Mouse (Mus musculus): ENCODE measurements around the gene Ltbp4. TPM values are rescaled to one million over a fixed set of nuclear protein-coding genes. Genes with fewer than 3 reads are reported as not detected.

Gene Ltbp4
- total and polyA plus RNA-seq, 3 experiments: 0.43 to 2.6 (median 1.5) TPM

DNA sequence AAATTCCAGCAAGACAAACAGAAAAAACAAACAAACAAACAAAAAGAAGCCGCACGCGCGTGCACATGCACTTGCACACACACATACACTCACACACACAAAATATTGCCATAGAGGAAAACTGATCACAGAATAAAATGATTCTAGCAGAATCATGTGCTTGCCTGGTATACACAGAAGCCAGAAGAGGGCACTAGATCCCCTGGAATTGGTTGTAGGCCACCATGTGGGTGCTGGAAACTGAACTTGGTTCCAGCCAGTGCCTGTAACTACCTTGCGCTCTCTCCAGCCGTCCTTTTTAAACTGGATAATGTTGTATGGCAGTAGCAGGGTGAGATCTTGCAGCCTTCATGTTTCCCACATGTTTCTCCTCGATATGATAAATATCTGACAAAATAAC is 48.8 kb downstream of the Ltbp4 start:
- H3K9me3 ChIP-seq (replicated peaks; ENCODE audit: low read length): peaks cover 14% of the 10 kb centered on the region
- no peak for TF ChIP-seq PAX5 (IDR thresholded peaks at IDR 0.05; ENCODE audit: low read length)
- no peak for TF ChIP-seq SIN3A (IDR thresholded peaks at IDR 0.05; ENCODE audit: low read length)
- TF ChIP-seq CHD2 (IDR thresholded peaks at IDR 0.05; ENCODE audit: low read length): no peak
- no peak for TF ChIP-seq USF2 (conservative IDR thresholded peaks at IDR 0.05; ENCODE audit: low read depth, low read length)
- no peak for TF ChIP-seq NELFE (IDR thresholded peaks at IDR 0.05; ENCODE audit: low read depth, low read length)
- TF ChIP-seq ZMIZ1 (IDR thresholded peaks at IDR 0.05; ENCODE audit: low read depth, low read length): no peak
- no peak for TF ChIP-seq BHLHE40 (IDR thresholded peaks at IDR 0.05; ENCODE audit: low read depth, low read length)
- no peak for TF ChIP-seq HCFC1 (IDR thresholded peaks at IDR 0.05; ENCODE audit: low read depth, low read length)
- no peak for TF ChIP-seq MAFK (IDR thresholded peaks at IDR 0.05; ENCODE audit: insufficient replicate concordance, low read length)
- TF ChIP-seq MAX (IDR thresholded peaks at IDR 0.05; ENCODE audit: low read length): no peak
- TF ChIP-seq MEF2A (IDR thresholded peaks at IDR 0.05; ENCODE audit: borderline replicate concordance, low read depth, low read length): no peak
- no peak for TF ChIP-seq RCOR1 (conservative IDR thresholded peaks at IDR 0.05; ENCODE audit: low read depth, low read length)
- TF ChIP-seq ZKSCAN1 (IDR thresholded peaks at IDR 0.05; ENCODE audit: borderline replicate concordance, low read depth, low read length): no peak
- TF ChIP-seq KAT2A (IDR thresholded peaks at IDR 0.05; ENCODE audit: insufficient replicate concordance, low read length): no peak
- no peak for TF ChIP-seq MAZ (IDR thresholded peaks at IDR 0.05; ENCODE audit: low read depth, low read length)

DNA sequence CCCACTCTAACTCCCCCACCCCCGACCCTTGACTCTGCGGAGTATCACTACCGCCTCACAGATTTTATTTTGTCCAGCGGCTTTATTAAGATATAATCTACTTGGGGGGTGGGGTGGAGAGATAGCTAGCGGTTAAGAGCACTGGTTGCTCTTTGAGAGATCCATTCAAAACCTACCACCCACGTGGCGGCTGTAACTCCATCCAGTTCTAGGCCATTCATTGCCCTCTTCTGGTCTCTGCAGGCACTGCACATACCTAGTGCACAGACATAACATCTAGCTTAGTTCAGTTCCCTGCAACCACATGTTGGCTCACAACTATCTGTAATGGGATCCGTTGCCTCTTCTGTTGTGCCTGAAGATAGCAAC is 51.8 kb downstream of the Ltbp4 start:
- H3K4me3 ChIP-seq (replicated peaks in 1 of 3; ENCODE audit: low read depth in 2 of 3, low read length in 2 of 3, poor library complexity in 1 of 3): no peak overlapping the region
- dilution Hi-C loops (cut with MboI; ENCODE audit: extremely low pct_ligation_motif_present, extremely low pct_unique_long_range_greater_than_20kb, low sequenced_read_pairs) (no loop called here), in situ Hi-C loops (cut with MboI; ENCODE audit: low pct_ligation_motif_present, low pct_unique_long_range_greater_than_20kb, low sequenced_read_pairs) (loop anchor here (5.0 kb wide), 1 partner anchor 128 kb away; no protein-coding TSS in a partner anchor)
- no peak overlapping the region for H3K4me2 ChIP-seq (ENCODE audit: insufficient read depth, low read depth, poor library complexity, severe bottlenecking)
- peaks cover 14% of the 10 kb centered on the region for H3K27me3 ChIP-seq (replicated peaks)
- H3K9me3 ChIP-seq (replicated peaks; ENCODE audit: low read length): peaks cover 12% of the 10 kb centered on the region
- H3K27ac ChIP-seq (ENCODE audit: insufficient read depth, low read depth): no peak overlapping the region
- no peaks in the 10 kb centered on the region for H3K79me2 ChIP-seq (replicated peaks; ENCODE audit: control insufficient read depth, extremely low read depth, insufficient read depth, poor library complexity, severe bottlenecking)
- H3K4me1 ChIP-seq (ENCODE audit: control insufficient read depth in 1 of 2, insufficient read depth in 2 of 2): 0 out of 4 replicates have a peak, but pooled peaks cover 0 to 2% of the 10 kb centered on the region in 2 experiments
- H3K9ac ChIP-seq (ENCODE audit: insufficient read depth, low read depth): no peak overlapping the region
- DNase-seq (ENCODE audit: extremely low read depth): peak; percentile 70
- peaks cover 0 to 7% of the 10 kb centered on the region in 2 experiments for H3K36me3 ChIP-seq (replicated peaks in 1 of 2; ENCODE audit: control insufficient read depth in 1 of 2, insufficient read depth in 1 of 2, low read length in 1 of 2)
- no peak for TF ChIP-seq MEF2A (IDR thresholded peaks at IDR 0.05; ENCODE audit: borderline replicate concordance, low read depth, low read length)
- no peak for TF ChIP-seq UBTF (IDR thresholded peaks at IDR 0.05; ENCODE audit: low read depth, low read length)
- no peak for TF ChIP-seq SIN3A (IDR thresholded peaks at IDR 0.05; ENCODE audit: low read length)
- TF ChIP-seq RCOR1 (conservative IDR thresholded peaks at IDR 0.05; ENCODE audit: low read depth, low read length): no peak
- no peak for TF ChIP-seq HCFC1 (IDR thresholded peaks at IDR 0.05; ENCODE audit: low read depth, low read length)
- TF ChIP-seq ZNF384 (IDR thresholded peaks at IDR 0.05; ENCODE audit: low read depth, low read length): no peak
- TF ChIP-seq MAX (IDR thresholded peaks at IDR 0.05; ENCODE audit: low read length): peak; percentile 94
- TF ChIP-seq MYC (IDR thresholded peaks at IDR 0.05; ENCODE audit: low read depth, low read length): peak; percentile 99
- TF ChIP-seq E2F4 (IDR thresholded peaks at IDR 0.05; ENCODE audit: insufficient replicate concordance, low read depth, low read length): no peak
- TF ChIP-seq KAT2A (IDR thresholded peaks at IDR 0.05; ENCODE audit: insufficient replicate concordance, low read length): no peak
- no peak for TF ChIP-seq ELF1 (IDR thresholded peaks at IDR 0.05; ENCODE audit: low read depth, low read length)
- TF ChIP-seq USF1 (IDR thresholded peaks at IDR 0.05; ENCODE audit: low read depth, low read length): peak; percentile 50
- no peak for TF ChIP-seq EP300 (IDR thresholded peaks at IDR 0.05; ENCODE audit: low read length)
- no peak for TF ChIP-seq CHD1 (IDR thresholded peaks at IDR 0.05; ENCODE audit: low read depth, low read length)
- no peak for TF ChIP-seq ZKSCAN1 (IDR thresholded peaks at IDR 0.05; ENCODE audit: borderline replicate concordance, low read depth, low read length)
- no peak for TF ChIP-seq POLR2A (IDR thresholded peaks at IDR 0.05; ENCODE audit: low read depth, low read length)
- no peak for TF ChIP-seq PAX5 (IDR thresholded peaks at IDR 0.05; ENCODE audit: low read length)
- no peak for TF ChIP-seq ETS1 (conservative IDR thresholded peaks at IDR 0.05; ENCODE audit: low read depth, low read length)
- no peak; the same call in 1 of the 2 replicates for TF ChIP-seq TCF12 (IDR thresholded peaks at IDR 0.05; ENCODE audit: low read depth, low read length)
- no peak for TF ChIP-seq TBP (conservative IDR thresholded peaks at IDR 0.05; ENCODE audit: low read depth, low read length)
- no peak for TF ChIP-seq POLR2AphosphoS2 (IDR thresholded peaks at IDR 0.05; ENCODE audit: low read depth, low read length)
- TF ChIP-seq IRF4 (IDR thresholded peaks at IDR 0.05; ENCODE audit: low read depth, low read length): no peak
- peak; percentile 85 for TF ChIP-seq MXI1 (IDR thresholded peaks at IDR 0.05; ENCODE audit: low read depth, low read length)
- no peak for TF ChIP-seq JUN (IDR thresholded peaks at IDR 0.05; ENCODE audit: insufficient read depth, low read depth, low read length)
- TF ChIP-seq BHLHE40 (IDR thresholded peaks at IDR 0.05; ENCODE audit: low read depth, low read length): 0 out of 2 replicates have a peak, but pooled peaks have one; percentile 23
- peak; percentile 22; the same call in 1 of the 2 replicates for TF ChIP-seq CHD2 (IDR thresholded peaks at IDR 0.05; ENCODE audit: low read length)

More for the DNA sequence above, 48.8 kb downstream of the Ltbp4 start:
- Histone ChIP-seq H3K4me3 (replicated peaks in 1 of 3; ENCODE audit: low read depth in 2 of 3, low read length in 2 of 3, poor library complexity in 1 of 3) (no peak overlapping the region), H3K27ac (ENCODE audit: insufficient read depth, low read depth) (no peak overlapping the region), H3K79me2 (replicated peaks; ENCODE audit: control insufficient read depth, extremely low read depth, insufficient read depth, poor library complexity, severe bottlenecking) (no peaks in the 10 kb centered on the region), H3K27me3 (replicated peaks) (peaks cover 24% of the 10 kb centered on the region), H3K4me2 (ENCODE audit: insufficient read depth, low read depth, poor library complexity, severe bottlenecking) (no peak overlapping the region), H3K9ac (ENCODE audit: insufficient read depth, low read depth) (no peak overlapping the region), H3K36me3 (replicated peaks in 1 of 2; ENCODE audit: control insufficient read depth in 1 of 2, insufficient read depth in 1 of 2, low read length in 1 of 2) (no peaks in the 10 kb centered on the region), H3K4me1 (ENCODE audit: control insufficient read depth in 1 of 2, insufficient read depth in 2 of 2) (0 out of 4 replicates have a peak, but pooled peaks cover 0 to 2% of the 10 kb centered on the region in 2 experiments)
- dilution Hi-C loops (cut with MboI; ENCODE audit: extremely low pct_ligation_motif_present, extremely low pct_unique_long_range_greater_than_20kb, low sequenced_read_pairs): no loop called here
- DNase-seq (ENCODE audit: extremely low read depth): no peak
- in situ Hi-C loops (cut with MboI; ENCODE audit: low pct_ligation_motif_present, low pct_unique_long_range_greater_than_20kb, low sequenced_read_pairs): loop anchor here (5.0 kb wide), 1 partner anchor 131 kb away; no protein-coding TSS in a partner anchor
